Mouse (Mus musculus): ENCODE measurements around the gene F13a1.

Gene F13a1

GRCm38 (mm10) chr13:37050126-37050525, at the start of gene F13a1:
F13a1 (minus strand) TSS chr13:37050244.
- no peak for DNase-seq (ENCODE audit: low spot score)

- no peak for DNase-seq (ENCODE audit: low spot score)
These were observed 41.6 kb upstream of the F13a1 start for GRCm38 (mm10) chr13:37091620-37092019.

GRCm38 (mm10) chr13:37089104-37089503, 39.1 kb upstream of the F13a1 start:
- no peak for DNase-seq (ENCODE audit: low spot score)

DNA sequence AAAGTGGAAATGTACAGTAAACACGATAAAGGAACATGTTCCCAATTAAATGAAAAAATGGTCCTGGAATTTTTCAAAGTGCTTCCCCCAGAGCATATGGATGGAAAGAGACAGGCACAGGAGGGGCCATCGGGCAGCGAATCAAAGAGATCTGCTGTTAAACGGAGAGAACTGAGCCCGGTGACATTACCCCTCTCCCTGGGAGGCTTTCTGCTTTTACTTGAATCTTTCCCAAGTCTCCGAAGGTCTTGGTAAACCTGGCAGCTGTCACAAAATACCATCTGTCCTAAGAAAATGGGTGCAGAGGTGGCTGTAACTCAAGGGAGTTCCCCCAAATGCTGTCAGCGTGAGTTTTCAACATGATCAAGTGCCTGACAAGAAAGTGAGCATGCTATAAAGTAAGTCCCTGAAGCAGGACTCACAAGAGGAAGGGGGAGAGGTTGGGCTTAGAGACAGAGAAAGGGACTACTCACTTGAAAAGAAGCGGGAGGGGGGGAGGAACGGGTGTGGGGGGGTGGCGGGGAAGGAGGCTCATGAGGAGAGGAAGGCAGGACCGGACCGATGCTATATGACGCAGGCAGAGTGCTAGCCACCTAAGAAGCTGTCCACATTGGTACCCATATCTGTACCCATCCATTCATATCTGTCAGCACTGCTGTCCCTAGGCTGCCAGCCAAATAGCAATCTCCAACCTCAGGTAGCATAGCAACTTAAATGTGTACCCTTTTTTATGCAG, 31.6 kb upstream of the F13a1 start:
- no peak for DNase-seq (ENCODE audit: low spot score)

DNA sequence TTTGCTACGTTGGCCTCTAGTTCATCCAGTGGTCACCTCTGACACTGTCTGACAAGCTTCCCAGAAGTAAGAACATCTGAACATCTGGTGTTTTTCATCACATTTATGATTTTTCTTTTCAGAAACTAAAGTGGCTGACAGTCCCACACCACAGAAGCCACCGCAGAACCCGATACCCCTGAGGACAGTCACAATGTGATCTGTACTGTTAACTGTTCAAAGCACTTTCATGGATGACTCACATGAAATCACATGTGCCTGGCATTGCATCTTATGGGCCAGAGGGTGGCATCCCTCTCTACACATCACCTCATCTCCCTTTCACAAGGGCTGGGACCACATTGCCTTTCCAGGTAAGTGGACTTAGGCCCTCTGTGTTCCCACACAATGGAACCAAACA, 21.3 kb upstream of the F13a1 start:
- DNase-seq (ENCODE audit: low spot score), result no peak

- DNase-seq (ENCODE audit: low spot score), result no peak
These were observed 20.8 kb upstream of the F13a1 start for GRCm38 (mm10) chr13:37070824-37071223.

- no peak for DNase-seq (ENCODE audit: low spot score)
These were observed 10.8 kb upstream of the F13a1 start for GRCm38 (mm10) chr13:37060810-37061209.

GRCm38 (mm10) chr13:37056662-37057061, 6.6 kb upstream of the F13a1 start:
- no peak for DNase-seq (ENCODE audit: low spot score)

DNA sequence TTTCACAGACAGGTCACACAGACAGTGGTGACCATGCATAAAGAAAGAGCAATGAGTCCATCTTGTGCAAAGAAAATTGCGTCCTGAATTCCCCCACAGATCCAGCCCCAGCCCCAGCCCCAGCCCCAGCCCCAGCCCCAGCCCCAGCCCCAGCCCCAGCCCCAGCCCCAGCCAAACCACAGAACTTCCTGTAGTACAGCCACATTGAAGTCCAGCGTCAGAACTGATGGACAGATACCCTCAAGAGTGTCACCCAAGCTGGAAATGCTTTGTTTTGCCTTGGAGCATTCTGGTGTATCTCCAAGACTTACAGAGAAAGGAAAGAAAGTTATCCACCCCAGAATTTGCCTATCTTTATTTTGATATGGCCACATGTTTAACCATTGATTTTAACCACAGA, 413 bp downstream of the F13a1 start:
- DNase-seq (ENCODE audit: low spot score), result no peak

- no peak for DNase-seq (ENCODE audit: low spot score)
These were observed 1.0 kb downstream of the F13a1 start for GRCm38 (mm10) chr13:37049018-37049417.

DNA sequence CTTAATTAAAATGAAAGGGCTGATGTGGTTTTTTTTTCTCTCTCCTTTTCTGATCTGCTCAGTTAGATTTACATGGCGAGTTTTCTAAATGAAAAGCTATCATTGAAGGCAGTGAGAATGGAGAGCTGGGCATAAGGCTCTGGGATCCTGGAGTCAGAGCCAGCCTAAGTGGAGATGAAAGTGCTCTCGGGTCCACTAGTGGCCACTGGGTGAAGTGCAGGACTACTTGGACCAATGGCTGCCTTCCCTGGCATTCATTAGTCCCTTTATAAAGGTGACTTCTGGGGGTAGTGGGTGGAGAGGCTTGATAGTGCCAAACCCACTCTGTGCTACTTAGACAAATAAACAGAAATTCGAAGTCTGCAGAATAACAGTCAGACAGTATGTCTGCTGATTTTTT, 5.0 kb downstream of the F13a1 start:
- no peak for DNase-seq (ENCODE audit: low spot score)

DNA sequence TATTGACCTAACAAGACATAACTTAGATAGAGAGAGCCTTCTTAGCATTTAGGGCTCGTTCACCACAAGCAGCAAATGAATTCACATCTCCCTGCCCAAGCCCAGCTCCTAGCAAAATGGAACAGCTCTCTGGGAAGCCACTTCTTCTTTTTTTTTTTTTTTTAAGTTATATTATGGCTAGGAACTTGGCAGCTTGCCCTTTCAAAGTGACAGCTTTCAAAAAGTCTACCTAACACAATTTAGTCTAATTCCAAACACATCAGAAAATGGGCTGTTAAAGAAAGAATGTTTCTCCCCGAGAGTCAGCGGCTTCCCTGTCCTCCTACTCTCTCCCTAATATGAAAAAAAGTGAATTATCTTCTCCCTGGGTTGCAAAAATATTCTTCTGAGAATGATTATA, 15.3 kb downstream of the F13a1 start:
- no peak for DNase-seq (ENCODE audit: low spot score)

GRCm38 (mm10) chr13:37025996-37026579, 24.0 kb downstream of the F13a1 start:
- no peak for DNase-seq (ENCODE audit: low spot score)

- DNase-seq (ENCODE audit: low spot score), result no peak
These were observed 28.5 kb downstream of the F13a1 start for GRCm38 (mm10) chr13:37021575-37021974.

GRCm38 (mm10) chr13:37010771-37011170, 39.3 kb downstream of the F13a1 start:
- no peak for DNase-seq (ENCODE audit: low spot score)

GRCm38 (mm10) chr13:37006224-37006623, 43.8 kb downstream of the F13a1 start:
- DNase-seq (ENCODE audit: low spot score), result no peak

GRCm38 (mm10) chr13:36999210-36999705, 50.8 kb downstream of the F13a1 start:
- DNase-seq (ENCODE audit: low spot score), result no peak

GRCm38 (mm10) chr13:36993593-36993992, 56.5 kb downstream of the F13a1 start:
- no peak for DNase-seq (ENCODE audit: low spot score)

DNA sequence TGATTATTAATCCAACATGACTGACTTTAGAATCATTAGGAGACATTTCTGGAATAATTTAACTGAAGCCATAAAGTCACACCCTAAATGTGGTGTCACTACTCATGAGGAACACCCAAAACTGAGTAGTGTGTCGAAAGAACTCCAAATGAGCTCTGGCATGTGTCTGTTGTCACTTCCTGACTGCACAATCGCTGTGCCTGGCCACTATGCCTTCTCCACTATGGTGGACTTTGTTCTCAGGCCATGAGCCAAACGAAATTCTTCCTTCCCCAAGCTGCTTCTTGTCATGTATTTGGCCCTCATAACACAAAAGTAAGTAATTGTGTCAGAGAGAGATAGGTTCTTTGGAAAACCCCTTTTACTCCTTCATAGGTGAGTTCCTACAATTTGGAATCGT, 61.7 kb downstream of the F13a1 start:
- DNase-seq (ENCODE audit: low spot score), result no peak

DNA sequence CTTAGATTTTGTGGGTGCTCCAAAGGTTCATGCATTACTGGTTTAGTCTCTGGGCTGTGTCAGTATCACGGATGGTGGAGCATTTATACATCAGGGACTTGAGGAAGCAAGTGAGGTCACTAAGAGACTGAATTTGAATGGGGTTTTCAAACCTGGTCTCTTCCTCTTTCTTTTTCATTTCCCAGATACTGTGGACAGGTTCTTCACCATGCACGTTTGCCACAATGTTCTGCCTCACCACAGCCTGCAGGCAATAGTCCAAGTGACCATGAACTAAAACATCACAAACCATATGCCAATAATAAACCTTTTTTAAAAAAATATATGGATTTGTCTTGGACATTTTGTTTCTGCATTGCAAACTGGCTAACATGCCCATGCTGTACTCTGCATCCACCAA, 77.0 kb downstream of the F13a1 start:
- no peak for DNase-seq (ENCODE audit: low spot score)

DNA sequence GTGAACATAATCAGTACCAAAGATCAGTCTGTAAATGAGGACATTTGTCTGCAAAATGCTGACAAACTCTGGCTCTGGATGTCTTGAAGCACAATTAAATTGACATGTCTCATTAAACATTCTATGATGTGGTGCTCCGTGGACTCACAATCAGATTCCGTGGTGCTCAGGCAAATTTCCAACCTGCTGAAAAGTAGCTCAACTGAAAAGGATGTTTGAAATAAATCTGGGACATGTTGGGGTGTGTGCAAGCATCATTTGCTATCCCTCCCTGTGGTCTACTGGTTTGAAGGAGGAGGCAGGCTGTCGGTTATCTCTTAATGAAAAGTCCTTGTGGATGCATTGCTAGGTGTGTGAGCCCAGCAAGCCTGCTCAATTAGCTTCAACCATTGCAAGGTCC, 77.8 kb downstream of the F13a1 start:
- DNase-seq (ENCODE audit: low spot score), result no peak

DNA sequence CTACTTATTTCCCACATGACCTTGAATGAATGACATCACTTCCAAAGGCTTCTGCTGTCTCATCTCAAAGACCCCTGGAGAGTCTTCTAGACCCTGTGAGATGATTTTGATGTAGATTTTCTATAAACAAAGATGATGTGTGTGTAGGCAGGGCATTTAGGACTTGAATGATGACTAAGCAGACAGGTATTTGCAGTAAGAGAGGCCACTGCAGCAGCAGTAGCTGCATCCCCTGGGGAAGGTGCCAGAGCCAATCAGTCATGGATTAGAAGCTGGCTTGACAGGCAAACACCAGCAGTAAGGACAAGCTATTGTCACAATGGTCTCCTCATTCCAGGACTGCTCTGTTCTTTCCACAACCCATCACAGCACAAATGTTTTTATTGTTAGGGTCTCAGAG, 87.1 kb downstream of the F13a1 start:
- DNase-seq (ENCODE audit: low spot score), result no peak

GRCm38 (mm10) chr13:36958996-36959395, 91.0 kb downstream of the F13a1 start:
- DNase-seq (ENCODE audit: low spot score), result no peak

DNA sequence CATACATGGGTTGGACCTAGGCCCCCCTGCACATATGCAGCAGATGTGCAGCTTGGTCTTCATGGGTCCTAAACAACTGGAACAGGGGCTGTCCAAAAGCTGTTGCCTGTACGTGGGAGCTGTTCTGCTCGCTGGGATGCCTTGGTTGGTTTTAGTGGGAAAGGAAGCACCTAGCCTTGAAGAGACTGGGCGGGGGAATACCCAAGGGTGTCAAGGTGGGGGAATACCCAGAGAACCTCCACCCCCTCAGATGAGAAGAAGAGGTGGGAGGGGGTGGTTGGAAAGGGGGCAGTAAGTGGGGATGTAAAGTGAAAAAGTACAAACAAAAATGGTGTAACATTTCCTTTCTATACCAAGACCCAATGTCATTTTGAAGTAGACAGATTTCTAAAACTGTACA, 95.1 kb downstream of the F13a1 start:
- no peak for DNase-seq (ENCODE audit: low spot score)

Measured in urinary bladder, postnatal 10 days (tissue).